Mouse (Mus musculus) hindbrain, embryonic 15.5 days (tissue): ENCODE data around the gene Scly. TPM values are rescaled to one million over a fixed set of nuclear protein-coding genes. Genes with fewer than 3 reads are reported as not detected.

Experiments used
- ATAC-seq: fragments of 200-750 bp; cut with Nextera tagmentation; 2 replicates; pipeline ENCODE4 v1.8.0; 2017; ENCODE audit warnings: low read depth, moderate number of reproducible peaks, moderate TSS enrichment; ENCODE audit not compliant: low FRiP score
- H3K27ac ChIP-seq: fragments of 300-500 bp; sonication (generic); replicated peaks from 2 replicates; pipeline ENCODE4 v1.5.1; 2015; ENCODE audit warnings: mild to moderate bottlenecking, inconsistent platforms
- H3K27me3 ChIP-seq: fragments of 300-500 bp; sonication (generic); 2 replicates; pipeline ENCODE4 v1.6.1; 2015; ENCODE audit warnings: control low read depth, inconsistent platforms
- H3K36me3 ChIP-seq: fragments of 300-500 bp; sonication (generic); 2 replicates; pipeline ENCODE4 v1.6.1; 2015; ENCODE audit warnings: control low read depth, inconsistent platforms
- H3K4me1 ChIP-seq: fragments of 300-500 bp; sonication (generic); replicated peaks from 2 replicates; pipeline ENCODE4 v1.6.1; 2015; ENCODE audit warnings: control low read depth, inconsistent platforms
- H3K4me2 ChIP-seq: fragments of 300-500 bp; sonication (generic); 2 replicates; pipeline ENCODE4 v1.6.1; 2015; ENCODE audit warnings: moderate library complexity, mild to moderate bottlenecking, inconsistent platforms
- H3K4me3 ChIP-seq: fragments of 300-500 bp; sonication (generic); 2 replicates; pipeline ENCODE4 v1.5.1; 2015; ENCODE audit warnings: mild to moderate bottlenecking, inconsistent platforms
- H3K9ac ChIP-seq: fragments of 300-500 bp; sonication (generic); 2 replicates; pipeline ENCODE4 v1.6.1; 2015; ENCODE audit warnings: inconsistent platforms
- H3K9me3 ChIP-seq: fragments of 300-500 bp; sonication (generic); 2 replicates; pipeline ENCODE4 v1.6.1; 2016; ENCODE audit warnings: control low read depth, inconsistent platforms
- WGBS: fragments of 180-500 bp; shearing (Covaris S2); methylation state at CpG from one replicate; pipeline ENCODE4 v1.1.7; 2015; 5-methylcytosine and 5-hydroxymethylcytosine counted together
- polyA plus RNA-seq: library from polyadenylated mRNA; unstranded; fragments of >200 nt; fragmentation: Nextera tagmentation; extraction: Ambion mirVana; gene quantifications from 2 replicates; pipeline ENCODE4 v1.2.1, GENCODE M21; 2015

The Scly gene
- polyA plus RNA-seq, 1 experiment from 2014 or later, result 13.5 TPM

DNA sequence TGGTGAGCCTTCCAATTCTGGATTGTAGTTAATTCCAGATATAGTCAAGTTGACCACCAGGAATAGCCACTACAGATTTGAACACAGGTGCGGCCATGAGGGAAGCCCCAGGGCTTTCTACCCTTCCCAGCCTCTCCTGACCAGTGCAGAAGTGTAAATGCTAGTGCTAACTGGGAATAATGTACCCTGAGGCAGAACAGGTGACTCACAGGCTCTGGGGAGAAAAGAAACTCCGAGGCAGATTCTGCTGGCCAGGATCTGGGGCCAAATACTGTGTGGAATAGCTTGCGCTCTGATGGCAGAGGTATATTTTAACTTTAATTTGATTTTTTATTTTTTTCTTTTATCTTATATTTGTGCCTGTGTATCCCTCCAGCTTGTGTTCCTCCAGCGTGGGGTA lies 6.5 kb downstream of the Scly start:
- H3K4me3 ChIP-seq, result no peak overlapping the region
- H3K4me2 ChIP-seq, result no peak overlapping the region
- no peak overlapping the region for H3K9ac ChIP-seq
- no peaks in the 10 kb centered on the region for H3K4me1 ChIP-seq
- no peak overlapping the region for H3K27ac ChIP-seq
- no peaks in the 10 kb centered on the region for H3K27me3 ChIP-seq
- no peaks in the 10 kb centered on the region for H3K9me3 ChIP-seq
- no peak for ATAC-seq
- 91% methylated on average over 4 of the region's 4 CpGs for WGBS
- peaks cover 20% of the 10 kb centered on the region; the same call in 1 of the 2 replicates for H3K36me3 ChIP-seq

DNA sequence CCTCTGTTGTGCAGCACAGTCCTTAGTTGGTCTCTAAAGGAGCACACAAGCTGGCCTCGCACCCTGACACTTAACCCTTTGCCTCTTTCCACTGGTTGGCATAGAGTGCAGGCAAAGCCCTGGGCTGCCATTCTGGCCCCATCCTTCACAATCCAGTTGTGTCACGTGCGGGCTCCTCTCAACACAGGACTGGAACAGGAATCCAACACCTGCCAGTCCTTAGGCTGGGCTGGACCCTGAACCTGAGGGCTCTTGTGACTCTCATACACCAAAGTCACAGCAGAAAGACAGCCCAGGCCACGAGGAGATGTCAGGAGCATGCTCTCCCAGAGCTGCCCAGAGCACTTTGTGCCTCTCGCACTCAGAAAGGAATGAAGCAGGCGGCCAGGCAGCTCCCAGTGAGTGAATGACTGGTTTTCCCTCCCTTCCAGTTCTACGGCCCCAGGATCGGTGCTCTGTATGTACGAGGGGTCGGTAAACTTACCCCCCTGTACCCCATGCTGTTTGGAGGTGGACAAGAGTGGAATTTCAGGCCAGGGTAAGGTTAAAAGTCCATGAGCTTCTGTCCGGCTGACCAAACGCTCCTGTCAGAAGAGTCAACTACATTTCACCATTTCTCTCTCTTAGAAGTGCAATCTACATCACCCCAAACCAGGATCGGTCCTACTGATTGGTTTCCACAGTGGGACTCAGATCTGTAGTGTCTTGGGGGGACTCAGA lies 11.4 kb downstream of the Scly start:
- Histone ChIP-seq H3K36me3 (peaks cover 28% of the 10 kb centered on the region; the same call in 1 of the 2 replicates), H3K9ac (no peak overlapping the region), H3K4me3 (no peak overlapping the region), H3K4me1 (no peaks in the 10 kb centered on the region), H3K4me2 (no peak overlapping the region), H3K27me3 (no peaks in the 10 kb centered on the region), H3K27ac (no peak overlapping the region), H3K9me3 (no peaks in the 10 kb centered on the region)
- no peak for ATAC-seq
- WGBS, result 93% methylated on average over 13 of the region's 13 CpGs

DNA sequence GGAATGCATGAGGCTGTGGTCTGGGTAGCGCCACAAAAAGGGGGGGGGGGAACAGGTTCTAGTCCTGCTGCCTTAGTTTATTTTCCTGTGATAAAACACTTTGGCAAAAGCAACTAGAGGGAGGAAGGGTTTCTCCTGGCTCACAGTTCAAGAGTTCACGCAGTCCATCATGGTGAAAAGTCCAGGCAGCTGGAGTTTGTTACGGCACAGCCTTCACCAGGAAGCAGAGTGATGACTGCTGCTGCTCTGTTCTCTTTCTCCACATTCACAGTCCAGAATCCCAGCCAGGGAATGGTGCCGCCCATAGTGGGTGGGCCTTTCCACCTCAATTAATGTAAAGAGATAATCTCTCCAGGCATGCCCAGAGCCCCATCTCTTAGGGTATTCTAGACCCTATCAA lies 14.1 kb downstream of the Scly start:
- Histone ChIP-seq H3K4me1 (no peaks in the 10 kb centered on the region), H3K36me3 (peaks cover 16% of the 10 kb centered on the region; the same call in 1 of the 2 replicates), H3K9me3 (no peaks in the 10 kb centered on the region), H3K4me3 (no peak overlapping the region), H3K27me3 (no peaks in the 10 kb centered on the region), H3K4me2 (no peak overlapping the region), H3K27ac (no peak overlapping the region), H3K9ac (no peak overlapping the region)
- no peak for ATAC-seq
- 96% methylated on average over 4 of the region's 4 CpGs for WGBS

DNA sequence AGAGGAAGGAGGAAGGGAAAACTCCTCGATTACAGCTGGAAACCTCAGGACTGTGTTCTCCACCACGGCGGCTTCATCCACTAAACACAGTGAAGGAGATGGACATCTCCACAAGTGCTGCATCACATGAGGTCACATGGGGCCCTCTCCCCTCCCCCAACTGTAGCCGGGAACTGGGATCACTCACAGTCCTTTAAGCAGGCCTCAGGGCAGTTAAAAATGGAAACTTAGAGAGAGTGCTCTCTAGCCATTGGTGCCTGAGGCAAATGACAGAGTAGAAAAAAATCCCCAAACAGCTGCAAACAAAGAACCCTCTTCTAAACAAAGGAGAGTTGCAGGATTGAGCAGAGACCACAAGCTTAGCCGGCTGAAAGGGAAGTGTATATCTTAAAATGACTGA lies 15.1 kb downstream of the Scly start:
- Histone ChIP-seq H3K27ac (no peak overlapping the region), H3K36me3 (peaks cover 16% of the 10 kb centered on the region; the same call in 1 of the 2 replicates), H3K9ac (no peak overlapping the region), H3K4me2 (no peak overlapping the region), H3K9me3 (no peaks in the 10 kb centered on the region), H3K4me1 (no peaks in the 10 kb centered on the region), H3K4me3 (no peak overlapping the region), H3K27me3 (no peaks in the 10 kb centered on the region)
- no peak for ATAC-seq
- WGBS, result 42% methylated on average over 5 of the region's 5 CpGs

DNA sequence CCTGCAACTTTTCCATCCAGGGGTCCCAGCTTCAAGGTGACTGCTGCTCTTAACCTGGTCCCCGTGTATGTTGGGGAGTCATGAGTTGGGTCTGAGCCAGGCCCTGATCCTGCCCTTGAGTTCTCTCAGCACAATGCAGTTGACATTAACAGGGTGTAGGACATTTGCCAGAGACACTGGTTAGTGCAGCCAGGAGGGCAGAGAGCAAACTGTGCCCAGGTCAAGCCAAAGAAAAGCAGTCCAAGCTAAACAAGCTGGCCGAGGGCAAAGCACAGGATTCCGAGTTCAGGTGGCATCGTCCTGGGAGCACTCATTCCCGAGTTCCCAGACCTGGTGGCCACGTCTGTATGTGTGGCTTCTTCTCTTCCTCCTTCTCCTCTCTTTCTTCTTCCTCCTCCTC lies 19.5 kb downstream of the Scly start:
- ATAC-seq, result no peak
- 93% methylated on average over 6 of the region's 6 CpGs for WGBS
- Histone ChIP-seq H3K27me3 (no peaks in the 10 kb centered on the region), H3K9ac (no peak overlapping the region), H3K36me3 (0 out of 2 replicates have a peak, but pooled peaks cover 3% of the 10 kb centered on the region), H3K4me2 (no peak overlapping the region), H3K27ac (no peak overlapping the region), H3K9me3 (no peaks in the 10 kb centered on the region), H3K4me3 (no peak overlapping the region), H3K4me1 (no peaks in the 10 kb centered on the region)

DNA sequence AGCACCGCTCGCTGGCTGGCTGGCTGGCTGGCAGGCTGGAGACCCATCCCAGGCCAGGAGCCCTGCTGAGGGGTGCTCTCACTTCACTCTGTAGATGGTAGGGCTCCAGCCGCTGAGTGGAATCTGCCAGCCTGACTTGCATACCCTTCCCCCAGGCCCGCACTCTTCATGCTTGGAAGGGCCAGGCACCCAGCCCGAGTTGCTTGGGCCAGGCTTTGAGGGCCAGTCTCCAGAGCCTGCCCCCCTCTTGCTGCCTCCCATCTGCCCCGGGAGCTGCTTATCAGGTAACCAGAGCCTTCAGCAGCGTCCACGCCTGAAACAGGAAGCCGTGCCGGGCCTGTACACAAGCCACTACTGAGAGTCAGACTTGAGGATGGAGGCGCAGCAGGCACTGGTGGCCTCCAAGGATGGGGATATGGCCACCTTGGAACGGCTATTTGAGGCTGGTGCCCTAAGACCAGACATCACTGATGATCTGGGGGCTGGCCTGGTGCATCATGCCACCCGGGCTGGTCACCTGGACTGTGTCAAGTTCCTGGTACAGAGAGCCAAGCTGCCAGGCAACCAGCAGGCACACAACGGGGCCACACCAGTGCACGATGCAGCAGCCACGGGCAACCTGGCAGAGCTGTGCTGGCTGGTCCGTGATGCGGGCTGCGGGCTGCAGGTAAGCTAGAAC lies 23.8 kb downstream of the Scly start, which contains the start of gene Espnl:
Gene Espnl (plus strand): TSS at position 316 of the 679 bp plus-strand sequence.
- no peaks in the 10 kb centered on the region for H3K9me3 ChIP-seq
- ATAC-seq, result no peak
- no peak within 1 kb of the TSS for H3K27ac ChIP-seq
- WGBS, result 81% methylated on average over 19 of the region's 19 CpGs
- no peak within 1 kb of the TSS for H3K9ac ChIP-seq
- H3K36me3 ChIP-seq, result no peaks in the 10 kb centered on the region
- H3K4me3 ChIP-seq, result no peak within 1 kb of the TSS
- no peak within 1 kb of the TSS for H3K4me2 ChIP-seq
- no peaks in the 10 kb centered on the region for H3K4me1 ChIP-seq
- no peaks in the 10 kb centered on the region for H3K27me3 ChIP-seq

DNA sequence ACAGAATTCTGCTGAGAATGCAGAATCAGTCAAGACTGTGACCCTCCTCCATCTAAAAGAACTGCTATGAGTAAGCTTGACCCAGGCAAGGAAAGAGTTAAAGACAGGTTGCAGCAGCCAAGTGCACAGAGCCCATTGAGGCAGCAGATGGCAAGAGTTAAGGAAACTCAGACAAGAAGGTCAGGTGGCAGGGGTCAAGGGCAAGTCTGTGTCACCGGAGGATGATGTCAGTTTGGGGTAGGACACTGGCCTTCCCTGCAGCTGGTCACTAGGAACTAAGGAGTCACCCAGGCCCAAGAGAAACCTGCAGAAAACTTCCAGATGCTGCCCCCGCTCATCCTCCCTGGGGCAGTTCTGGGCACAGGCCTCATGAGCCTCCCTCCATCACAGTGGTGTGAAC lies 26.5 kb downstream of the Scly start:
- Histone ChIP-seq H3K36me3 (no peaks in the 10 kb centered on the region), H3K4me2 (no peak overlapping the region), H3K27ac (no peak overlapping the region), H3K9ac (no peak overlapping the region), H3K4me3 (no peak overlapping the region), H3K27me3 (no peaks in the 10 kb centered on the region), H3K9me3 (no peaks in the 10 kb centered on the region), H3K4me1 (no peaks in the 10 kb centered on the region)
- WGBS, result 91% methylated on average over 2 of the region's 2 CpGs
- ATAC-seq, result no peak

DNA sequence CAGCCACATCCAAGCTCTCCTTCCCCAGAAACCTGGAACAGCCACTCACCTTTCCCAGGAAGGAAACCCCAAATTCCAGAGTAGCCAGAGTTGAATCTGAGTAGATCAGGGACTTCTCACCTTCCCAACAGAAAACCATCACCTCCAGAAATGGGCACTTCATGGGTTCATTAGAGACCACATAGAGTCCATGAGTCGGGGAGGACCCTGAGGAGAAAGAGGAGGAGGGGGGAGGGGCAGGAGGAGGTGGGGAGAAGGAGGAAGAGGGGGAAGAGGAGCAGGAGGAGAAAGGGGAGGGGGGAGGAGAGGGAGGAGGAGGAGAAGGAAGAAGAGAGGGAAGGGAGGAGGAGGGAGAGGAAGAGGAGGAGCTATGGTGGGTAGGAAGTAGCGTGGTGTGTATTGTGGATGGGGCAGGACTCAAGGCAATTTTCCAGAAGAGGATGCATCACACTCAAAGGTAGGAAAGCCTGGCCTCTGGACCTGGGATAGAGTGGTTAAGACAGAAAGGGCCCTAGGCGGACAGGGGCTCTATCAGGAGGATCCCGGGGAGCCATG lies 27.4 kb downstream of the Scly start:
- Histone ChIP-seq H3K9ac (no peak overlapping the region), H3K9me3 (no peaks in the 10 kb centered on the region), H3K27me3 (no peaks in the 10 kb centered on the region), H3K4me1 (no peaks in the 10 kb centered on the region), H3K4me2 (no peak overlapping the region), H3K4me3 (no peak overlapping the region), H3K36me3 (no peaks in the 10 kb centered on the region), H3K27ac (no peak overlapping the region)
- WGBS, result 79% methylated on average over 4 of the region's 4 CpGs
- no peak for ATAC-seq

DNA sequence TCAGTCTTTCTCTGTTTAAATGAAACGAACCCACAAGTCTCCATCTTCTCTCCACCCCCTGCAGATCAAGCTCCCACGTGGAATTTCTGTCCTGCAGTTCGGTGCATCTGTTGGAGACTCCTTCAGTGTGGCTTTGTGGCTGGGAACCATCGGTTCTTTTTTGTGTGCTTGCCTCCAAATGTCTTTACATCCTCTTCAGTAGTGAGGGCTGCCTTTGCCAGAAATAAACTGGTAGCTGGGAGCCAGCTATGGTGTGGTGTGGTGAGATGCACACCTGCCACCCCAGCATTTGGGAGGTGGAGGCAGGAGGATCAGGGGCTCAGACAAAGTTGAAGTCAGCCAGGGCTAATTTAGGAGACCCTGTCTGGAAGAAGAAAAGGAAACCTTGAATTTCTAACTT lies 34.0 kb downstream of the Scly start:
- H3K27ac ChIP-seq, result no peak overlapping the region
- no peak overlapping the region for H3K4me3 ChIP-seq
- H3K27me3 ChIP-seq, result no peaks in the 10 kb centered on the region
- ATAC-seq, result no peak
- H3K36me3 ChIP-seq, result no peaks in the 10 kb centered on the region
- WGBS, result 58% methylated on average over 4 of the region's 4 CpGs
- no peaks in the 10 kb centered on the region for H3K4me1 ChIP-seq
- no peak overlapping the region for H3K4me2 ChIP-seq
- H3K9me3 ChIP-seq, result no peaks in the 10 kb centered on the region
- H3K9ac ChIP-seq, result no peak overlapping the region

DNA sequence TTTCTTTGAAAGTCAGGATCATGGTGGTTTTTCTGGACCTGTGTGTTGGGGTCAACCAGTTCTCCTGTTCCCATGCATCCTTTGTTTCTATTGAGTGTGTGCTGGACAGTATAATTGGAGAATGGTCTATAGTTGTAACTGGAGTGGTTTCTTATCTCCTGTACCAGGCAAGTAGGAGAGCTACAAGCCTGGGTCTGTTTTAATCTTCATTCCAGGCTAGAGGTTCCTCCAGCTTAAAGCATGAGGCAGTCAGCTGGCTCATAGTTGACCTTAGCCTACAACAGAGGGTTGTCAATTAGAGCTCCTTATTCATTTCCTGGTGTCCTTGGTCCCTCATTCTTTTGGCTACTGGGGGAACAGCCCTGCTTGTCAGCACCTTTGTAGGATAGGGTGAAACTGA lies 35.4 kb downstream of the Scly start:
- Histone ChIP-seq H3K4me3 (no peak overlapping the region), H3K27ac (no peak overlapping the region), H3K27me3 (no peaks in the 10 kb centered on the region), H3K4me2 (no peak overlapping the region), H3K4me1 (no peaks in the 10 kb centered on the region), H3K36me3 (no peaks in the 10 kb centered on the region), H3K9ac (no peak overlapping the region), H3K9me3 (no peaks in the 10 kb centered on the region)
- no peak for ATAC-seq

DNA sequence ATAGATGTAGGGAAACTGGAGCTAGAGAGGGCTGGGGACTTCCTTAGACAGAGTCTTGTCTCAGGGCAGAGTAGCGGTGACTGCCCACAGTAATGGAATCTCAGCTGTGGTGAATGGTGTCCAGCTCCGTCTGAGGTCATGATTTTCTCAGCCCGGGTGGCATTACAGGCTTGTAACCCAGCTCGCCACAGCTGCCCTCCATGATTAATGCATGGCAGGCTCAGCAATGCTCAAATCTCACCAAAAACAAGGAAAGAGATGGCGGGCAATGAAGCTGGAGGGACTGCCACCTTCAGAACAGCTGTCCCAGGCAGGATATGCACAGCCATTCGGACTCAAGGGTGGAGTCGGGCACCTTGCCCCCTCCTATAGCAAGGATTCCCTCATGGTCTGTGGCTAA lies 39.2 kb downstream of the Scly start:
- no peaks in the 10 kb centered on the region for H3K27me3 ChIP-seq
- H3K4me1 ChIP-seq, result no peaks in the 10 kb centered on the region
- no peak for ATAC-seq
- 91% methylated on average over 7 of the region's 7 CpGs for WGBS
- no peaks in the 10 kb centered on the region for H3K9me3 ChIP-seq
- no peak overlapping the region for H3K9ac ChIP-seq
- H3K4me2 ChIP-seq, result no peak overlapping the region
- no peak overlapping the region for H3K27ac ChIP-seq
- H3K36me3 ChIP-seq, result no peaks in the 10 kb centered on the region
- H3K4me3 ChIP-seq, result no peak overlapping the region

DNA sequence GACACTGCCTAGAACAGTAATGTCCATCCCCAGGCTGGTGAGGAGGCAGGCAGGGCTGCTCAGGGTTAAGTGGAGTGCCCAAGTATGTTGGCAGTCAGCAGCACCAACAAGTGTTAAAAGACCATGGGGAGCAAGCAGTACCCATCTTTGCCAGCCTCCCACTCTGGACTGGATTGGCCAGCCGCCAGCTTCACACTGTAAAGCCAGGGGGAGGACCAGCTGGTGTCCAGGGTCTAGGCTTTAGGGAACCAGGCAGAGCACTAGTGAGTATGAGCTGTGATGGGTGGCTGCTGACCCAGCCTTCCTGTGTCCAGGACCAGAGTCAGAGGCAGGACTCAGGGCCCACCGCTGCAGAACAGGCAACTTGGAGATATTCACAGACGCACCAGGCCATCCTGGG lies 45.9 kb downstream of the Scly start:
- 82% methylated on average over 3 of the region's 3 CpGs for WGBS
- ATAC-seq, result no peak
- H3K4me1 ChIP-seq, result peaks cover 13% of the 10 kb centered on the region
- H3K4me3 ChIP-seq, result no peak overlapping the region
- H3K36me3 ChIP-seq, result no peaks in the 10 kb centered on the region
- no peak overlapping the region for H3K27ac ChIP-seq
- no peak overlapping the region for H3K4me2 ChIP-seq
- H3K9me3 ChIP-seq, result no peaks in the 10 kb centered on the region
- no peak overlapping the region for H3K9ac ChIP-seq
- peaks cover 40% of the 10 kb centered on the region for H3K27me3 ChIP-seq
